Mouse (Mus musculus) small intestine, adult 2 months (tissue): ENCODE measurements around the gene Magi1.

Source experiments
- CTCF ChIP-seq: fragments of 200-500 bp; IDR thresholded peaks from 2 replicates; pipeline ENCODE4 v1.5.1; 2012; ENCODE audit warnings: low read depth, mild to moderate bottlenecking, control low read depth, inconsistent platforms, low read length, moderate library complexity, mixed read lengths; ENCODE audit not compliant: insufficient replicate concordance, insufficient read length; ENCODE audit errors: extremely low read depth
- POLR2A ChIP-seq: fragments of 200-500 bp; IDR thresholded peaks from 2 replicates; pipeline ENCODE4 v1.6.1; 2012; ENCODE audit warnings: low read depth, mild to moderate bottlenecking, control low read depth, inconsistent platforms, low read length, moderate library complexity

GRCm38 (mm10) chr6:93757353-93758087 lies 526.2 kb downstream of the Magi1 start:
- TF ChIP-seq CTCF (peak; percentile 50; the same call in 1 of the 2 replicates), POLR2A (no peak)
